Mouse (Mus musculus) brain, embryonic 14.5 days (tissue): ENCODE results near the gene Sec14l1. TPM values are rescaled to one million over a fixed set of nuclear protein-coding genes. Genes with fewer than 3 reads are reported as not detected.

ENCODE experiments used
- DNase-seq: peaks from one replicate; pipeline ENCODE4 v3.0.0-alpha.2; 2011; ENCODE audit warnings: low read depth
- CTCF ChIP-seq: fragments of 200-500 bp; IDR thresholded peaks from 2 replicates; pipeline ENCODE4 v1.5.1; 2012; ENCODE audit warnings: inconsistent platforms, mild to moderate bottlenecking, moderate library complexity, borderline replicate concordance; ENCODE audit not compliant: insufficient read depth, insufficient read length; ENCODE audit errors: extremely low read depth
- POLR2A ChIP-seq: fragments of 200-500 bp; IDR thresholded peaks from 2 replicates; pipeline ENCODE4 v1.6.1; 2012; ENCODE audit warnings: mild to moderate bottlenecking, inconsistent platforms, borderline replicate concordance; ENCODE audit not compliant: poor library complexity, insufficient read depth, insufficient read length, severe bottlenecking; ENCODE audit errors: extremely low read depth
- polyA plus RNA-seq: library from polyadenylated mRNA; depleted of rRNA; stranded (reverse); fragments of >200 nt; gene quantifications from 2 replicates; pipeline ENCODE4 v1.2.3, GENCODE M21; 2012

Sec14l1 gene
- polyA plus RNA-seq, 1 experiment = 90.5 TPM

DNA sequence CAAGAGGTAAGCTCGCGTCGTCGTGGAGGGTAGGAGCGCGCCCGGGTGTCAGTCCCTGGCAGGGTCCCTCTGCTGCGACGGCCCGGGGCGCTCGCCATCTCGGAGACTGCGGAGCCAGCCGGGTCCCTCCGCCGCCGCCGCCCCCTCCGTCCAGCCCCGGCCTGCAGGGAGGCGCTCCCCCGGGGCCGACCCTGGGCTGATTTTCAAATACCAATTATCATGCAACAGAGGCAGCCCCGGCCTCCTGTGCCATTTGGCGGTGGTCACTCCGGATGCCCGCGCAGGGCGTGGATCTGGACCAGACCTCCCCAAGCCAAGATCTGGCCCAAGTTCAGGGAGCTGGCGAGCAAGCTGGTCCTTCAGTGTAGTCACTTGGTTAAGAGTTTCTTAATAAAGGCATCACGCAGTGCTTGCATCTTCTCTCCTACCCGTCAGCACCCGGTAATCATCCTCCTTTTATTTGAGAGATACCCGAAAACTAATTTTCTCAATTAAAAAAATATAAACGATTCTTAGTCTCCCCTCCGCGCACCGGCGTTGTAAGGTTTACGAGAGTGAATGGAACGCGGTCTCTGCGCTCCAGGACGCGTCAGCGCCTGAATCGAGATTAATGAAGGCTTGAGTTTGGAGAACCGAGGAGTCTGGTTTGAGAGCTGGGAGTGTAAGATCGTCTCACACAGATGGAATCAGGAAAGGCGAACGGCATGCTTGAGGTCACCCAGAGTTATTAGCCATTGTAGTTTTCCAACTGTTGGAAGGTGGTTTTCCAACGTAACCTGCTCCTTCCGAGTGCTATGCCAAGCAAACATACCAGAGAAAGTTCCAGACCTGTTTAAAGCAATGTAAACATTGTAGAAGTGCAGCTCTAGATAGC, 615 bp downstream of the Sec14l1 start:
- peak; percentile 55 for DNase-seq
- TF ChIP-seq POLR2A (no peak), CTCF (no peak)

DNA sequence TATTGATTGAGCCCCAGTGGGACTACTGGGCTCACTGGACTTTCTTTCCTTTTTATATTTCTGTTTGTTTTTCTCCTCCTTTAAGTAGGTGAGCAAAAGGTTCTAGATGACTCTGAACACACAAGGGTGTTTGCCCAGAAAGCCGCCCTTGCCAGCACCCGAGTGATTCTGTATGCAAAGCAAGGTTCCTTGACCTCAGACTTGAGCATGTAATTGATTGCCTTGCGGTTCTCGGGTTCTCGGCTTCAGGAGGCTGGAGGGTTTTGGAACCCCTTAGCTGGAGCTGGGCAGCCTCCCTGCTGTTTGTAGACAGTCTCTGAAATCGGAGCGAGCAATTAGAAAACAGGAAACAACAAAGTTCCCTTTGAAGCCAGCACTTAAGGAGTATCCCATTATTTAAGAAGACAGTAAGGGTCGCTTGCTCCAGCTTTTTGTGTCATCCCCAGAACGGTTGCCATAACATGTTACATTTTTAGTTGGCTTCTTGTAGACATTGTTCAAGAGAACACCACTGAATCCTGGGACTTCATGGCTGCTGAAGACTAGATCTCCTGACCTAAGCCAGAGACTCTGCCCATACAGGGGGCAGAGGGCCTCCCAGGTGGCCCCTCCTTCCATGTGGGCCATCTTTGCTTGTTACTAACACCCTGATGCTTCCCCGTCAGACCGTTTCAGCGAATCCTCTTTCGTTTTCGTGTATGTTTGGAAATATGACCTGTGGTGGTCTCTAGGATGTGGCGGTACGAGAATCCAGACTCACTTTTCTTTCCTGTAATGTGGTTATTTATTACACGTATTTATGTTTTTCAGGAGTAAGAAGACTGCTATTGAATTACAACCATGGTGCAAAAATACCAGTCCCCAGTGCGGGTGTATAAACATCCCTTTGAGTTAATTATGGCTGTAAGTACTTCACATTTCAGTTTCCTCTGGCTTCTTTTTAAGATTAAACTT, 1.7 kb downstream of the Sec14l1 start:
- no peak for DNase-seq

DNA sequence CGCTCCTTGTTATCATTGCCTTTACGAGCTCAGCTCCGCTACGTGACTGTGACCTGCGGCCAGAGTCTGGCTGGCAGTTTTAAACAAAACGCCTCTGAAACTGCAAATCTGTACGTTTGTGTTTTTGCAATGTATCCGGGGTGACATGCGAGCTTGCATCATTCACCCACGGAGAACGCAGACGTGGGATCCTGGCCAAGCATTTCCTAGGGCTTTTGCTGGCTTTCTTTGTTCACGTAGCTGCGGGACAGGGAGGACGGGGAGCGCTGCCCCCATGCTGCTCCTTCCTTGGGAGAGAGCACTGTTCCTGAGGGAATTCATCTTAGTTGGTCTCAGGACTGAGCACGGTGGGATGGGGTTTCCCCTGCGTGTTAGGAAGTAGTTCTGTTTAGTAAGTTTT, 2.4 kb downstream of the Sec14l1 start:
- DNase-seq = peak; percentile 75
- TF ChIP-seq POLR2A (no peak), CTCF (no peak)

More for the DNA sequence above, 1.7 kb downstream of the Sec14l1 start:
- TF ChIP-seq POLR2A (no peak), CTCF (no peak)

DNA sequence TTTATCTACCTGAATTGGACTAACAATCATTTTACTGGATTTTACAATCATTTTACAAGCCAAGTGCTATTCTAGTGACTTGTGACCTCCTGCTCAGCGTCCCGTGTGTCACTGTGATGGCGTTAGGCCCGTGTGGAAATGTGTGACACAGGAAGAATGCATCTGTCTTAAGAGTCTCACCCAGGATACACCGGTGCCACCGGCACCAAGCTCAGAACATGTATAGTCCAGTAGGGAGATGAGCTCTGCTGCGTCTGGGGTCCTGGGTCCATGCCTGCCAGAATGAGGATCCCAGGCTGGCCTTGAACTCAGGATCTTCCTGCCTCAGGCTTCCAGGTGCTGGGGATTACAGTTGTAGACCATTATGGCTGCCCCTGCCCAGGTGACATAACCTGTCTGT, 2.8 kb downstream of the Sec14l1 start:
- TF ChIP-seq POLR2A = no peak
- no peak for TF ChIP-seq CTCF
- DNase-seq = no peak

DNA sequence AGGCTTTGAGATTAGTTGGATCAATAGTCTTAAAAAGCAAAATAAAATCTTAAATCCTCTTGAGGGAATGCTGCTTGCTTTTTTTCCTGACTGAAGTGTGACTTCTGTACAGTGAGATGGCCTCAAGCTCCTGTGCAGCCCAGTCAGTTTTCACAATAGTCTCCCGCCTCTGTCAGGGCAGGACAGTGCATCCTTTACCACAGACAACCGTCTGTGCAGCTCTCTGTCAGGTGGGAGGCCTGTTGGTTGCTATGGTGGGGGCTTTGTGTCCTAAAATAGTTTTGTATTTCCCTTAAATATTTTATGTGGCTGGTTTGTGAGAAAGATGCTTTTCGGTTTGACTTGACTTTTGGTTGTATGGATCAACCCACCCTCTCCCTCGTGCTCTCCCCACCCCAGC, 3.3 kb downstream of the Sec14l1 start:
- TF ChIP-seq POLR2A (no peak), CTCF (no peak)
- no peak for DNase-seq

DNA sequence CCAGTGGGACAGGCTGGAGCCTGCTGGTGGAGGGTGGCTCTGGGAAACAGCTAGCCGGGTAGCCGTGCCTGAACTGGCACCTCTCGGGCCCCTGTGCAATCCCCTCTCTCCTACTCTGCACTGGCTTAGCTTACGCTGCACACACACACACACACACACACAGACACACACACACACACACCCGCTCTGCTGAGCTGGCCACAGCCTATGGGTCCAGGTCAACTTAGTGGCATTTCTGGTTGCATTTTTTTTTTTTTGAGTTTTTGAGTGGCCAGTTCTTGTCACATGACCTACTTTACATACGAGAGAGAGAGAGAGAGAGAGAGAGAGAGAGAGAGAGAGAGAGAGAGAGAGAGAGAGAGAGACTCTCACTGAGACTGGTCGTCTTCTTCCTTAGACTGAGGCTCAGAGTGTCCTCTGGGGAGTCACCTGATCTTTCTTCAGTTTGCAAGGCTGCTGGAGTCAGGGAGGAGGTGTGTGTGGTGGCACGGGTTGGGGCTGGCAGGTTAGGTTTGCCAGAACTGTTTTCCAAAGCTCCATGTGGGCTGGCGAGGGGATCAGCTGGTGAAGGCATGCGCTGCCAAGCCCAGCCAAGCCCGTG, 3.9 kb downstream of the Sec14l1 start:
- DNase-seq = peak; percentile 64
- TF ChIP-seq CTCF (no peak), POLR2A (no peak)

DNA sequence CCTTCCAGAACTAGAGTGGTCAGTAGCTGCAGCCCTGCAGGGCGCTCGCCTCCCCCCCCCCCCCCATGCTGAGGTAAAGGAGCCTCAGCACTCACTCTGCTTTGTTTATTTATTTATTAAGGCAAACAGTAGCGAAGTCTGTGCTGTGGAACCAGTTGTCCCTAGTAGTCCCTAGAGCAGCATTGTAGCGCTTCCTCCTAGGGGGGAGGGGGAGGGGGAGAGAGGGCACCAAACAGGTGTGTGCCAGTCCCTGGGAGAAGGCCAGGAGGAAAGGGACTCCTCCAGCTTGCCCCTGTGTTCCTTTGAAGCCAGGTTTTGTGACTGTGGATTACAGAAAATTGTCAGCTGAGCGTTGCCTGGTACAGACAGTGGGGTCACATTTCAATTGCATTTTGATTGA, 4.8 kb downstream of the Sec14l1 start:
- DNase-seq = no peak
- TF ChIP-seq POLR2A (no peak), CTCF (no peak)

DNA sequence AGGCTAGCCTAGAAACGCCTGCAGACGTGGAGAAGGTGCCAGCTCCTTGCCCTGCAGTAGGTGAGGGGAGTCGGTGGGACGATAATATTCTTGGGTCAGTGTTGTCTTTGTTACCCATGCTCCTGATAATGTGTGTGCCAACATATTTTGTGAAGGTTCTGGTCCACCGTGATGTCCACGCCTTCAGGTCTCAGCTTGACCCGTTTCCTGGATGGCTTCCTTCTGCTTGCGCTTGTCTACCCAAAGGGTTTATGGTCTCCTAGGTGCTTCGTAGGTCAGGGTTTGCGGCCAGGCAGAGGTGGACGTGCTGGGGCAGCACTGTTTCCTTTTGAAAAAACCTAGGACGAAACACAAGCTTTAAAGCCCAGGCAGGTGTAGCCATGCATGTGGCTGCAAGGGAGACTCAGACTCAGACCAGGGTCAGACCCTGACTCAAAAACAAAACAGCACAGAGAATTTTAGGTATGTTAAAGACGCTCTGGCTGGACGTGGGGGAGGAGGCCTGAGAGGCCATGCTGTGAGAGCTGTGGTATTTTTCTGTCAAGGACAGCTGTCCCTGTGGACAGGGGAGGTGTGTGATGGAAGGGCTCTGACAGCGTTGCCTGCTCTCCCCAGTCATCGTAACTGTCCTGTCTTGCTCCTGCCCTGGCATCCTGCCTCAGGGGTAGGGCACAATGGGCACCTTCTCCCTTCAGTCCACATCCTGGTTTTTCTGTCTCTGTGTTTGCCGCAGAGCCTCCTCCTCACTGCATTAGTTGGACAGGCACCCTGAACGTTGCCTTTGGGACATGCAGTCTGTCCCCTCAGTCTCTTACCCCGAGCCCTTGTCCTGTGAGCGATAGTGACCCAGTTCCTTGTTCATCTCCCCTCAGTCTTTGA, 5.6 kb downstream of the Sec14l1 start:
- no peak for TF ChIP-seq CTCF
- no peak for TF ChIP-seq POLR2A
- no peak for DNase-seq

DNA sequence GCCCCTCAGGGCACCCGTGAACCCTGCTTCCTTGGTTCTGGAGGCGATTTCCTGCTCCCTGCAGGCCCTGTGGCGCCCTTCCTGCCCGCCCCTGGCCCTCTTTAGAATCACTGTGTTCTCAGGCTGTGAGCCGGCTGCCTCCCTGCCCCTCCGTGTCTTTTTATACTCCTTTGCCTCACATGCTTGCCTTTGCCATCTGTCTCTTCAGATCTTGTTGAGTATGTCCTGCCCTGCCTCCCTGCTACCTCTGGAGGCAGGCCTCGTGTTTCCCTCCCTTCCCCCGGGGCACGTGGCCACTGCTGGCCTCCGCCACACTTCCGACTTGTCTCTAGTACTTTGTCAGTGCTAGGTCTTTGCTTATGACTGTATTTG, 6.2 kb downstream of the Sec14l1 start:
- TF ChIP-seq CTCF (no peak), POLR2A (no peak)
- no peak for DNase-seq

DNA sequence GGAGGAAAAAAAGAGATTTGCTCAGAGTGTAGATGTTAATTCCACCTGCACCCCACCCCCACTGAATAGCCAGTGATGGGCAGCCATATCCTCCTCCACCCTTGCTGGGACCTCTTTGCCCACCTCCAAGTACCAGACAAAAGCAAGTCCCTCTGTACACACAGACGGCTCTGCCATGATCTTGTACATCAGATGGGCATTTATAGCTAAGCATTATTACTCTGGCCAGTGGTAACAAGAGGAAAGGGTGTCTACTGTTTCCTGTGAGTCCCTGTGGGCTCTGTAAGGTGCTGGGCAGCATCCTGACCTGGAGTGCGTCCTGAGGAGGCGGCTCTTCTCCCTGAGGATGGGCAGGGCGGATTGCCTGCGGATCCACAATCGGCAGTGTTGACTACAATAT, 7.0 kb downstream of the Sec14l1 start:
- TF ChIP-seq POLR2A (no peak), CTCF (no peak)
- DNase-seq = no peak
